Mouse (Mus musculus) heart, adult 8-10 months (tissue): ENCODE measurements around the gene Nt5e. TPM values are rescaled to one million over a fixed set of nuclear protein-coding genes. Genes with fewer than 3 reads are reported as not detected.

Experiments used
- DNase-seq: peaks from one replicate; pipeline ENCODE4 v3.0.0; 2022; ENCODE audit warnings: low spot score
- total RNA-seq, 4 experiments: library from RNA; stranded (reverse); gene quantifications; 2 replicates each; pipeline ENCODE4 v1.2.4; 2022

Gene Nt5e
- total RNA-seq, 4 experiments from 2014 or later, result 8.2 to 12.4 (median 10.8) TPM

DNA sequence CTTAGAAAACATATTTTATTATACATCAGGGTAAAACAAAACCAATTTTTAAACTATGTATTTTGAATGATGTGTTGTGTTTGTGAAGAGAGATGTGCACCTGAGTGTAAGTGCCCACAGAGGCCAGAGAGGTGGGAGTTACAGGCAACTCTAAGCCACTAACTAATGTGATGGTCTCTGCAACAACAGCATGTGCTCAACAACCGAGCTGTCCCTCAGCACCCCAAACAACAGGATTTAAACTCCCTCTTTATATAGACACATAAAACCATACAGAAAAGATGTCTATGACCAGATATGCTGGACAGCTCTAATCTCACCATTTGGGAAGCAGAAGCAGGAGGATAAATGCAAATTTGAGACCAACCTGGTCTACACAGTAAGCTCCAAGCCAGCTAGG lies 53.5 kb downstream of the Nt5e start:
- DNase-seq, result no peak

DNA sequence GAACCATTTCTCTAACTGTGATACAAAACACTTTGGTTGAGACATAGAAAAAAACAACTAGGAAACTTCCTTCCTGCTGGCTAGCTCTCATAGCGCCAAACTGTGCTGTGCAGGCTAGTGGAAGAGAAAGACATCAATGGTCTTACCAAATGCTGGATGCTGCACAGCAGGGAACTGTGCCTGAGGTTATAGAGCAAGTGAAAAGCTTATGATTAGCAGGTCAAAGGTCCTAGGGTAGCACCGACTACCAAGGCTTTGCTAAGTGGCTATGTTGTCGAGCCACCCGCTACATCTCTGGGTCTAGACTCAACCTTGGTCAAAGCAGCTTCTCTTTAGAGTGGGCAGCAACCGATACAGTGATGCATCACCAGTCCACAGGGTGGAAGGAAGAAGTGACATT lies 61.8 kb downstream of the Nt5e start:
- DNase-seq, result no peak

DNA sequence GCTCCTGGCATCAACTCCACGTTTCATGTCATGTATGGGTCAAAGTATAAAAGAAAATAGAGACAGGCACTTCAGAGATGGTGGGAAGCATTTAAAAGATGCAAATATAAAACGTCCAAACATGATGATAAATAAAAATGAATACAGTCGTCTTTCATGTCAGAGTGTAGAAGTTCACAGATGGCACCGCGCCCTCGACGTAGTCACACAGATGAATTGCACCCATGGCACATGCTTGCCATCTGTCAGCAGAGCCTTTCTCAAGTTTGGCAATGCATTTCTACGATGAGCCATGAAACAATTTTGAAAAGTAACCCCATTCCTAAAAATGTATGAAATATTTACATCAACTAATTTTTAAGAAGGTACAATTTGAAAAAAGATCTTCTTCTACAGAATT lies 67.9 kb downstream of the Nt5e start:
- DNase-seq, result no peak

DNA sequence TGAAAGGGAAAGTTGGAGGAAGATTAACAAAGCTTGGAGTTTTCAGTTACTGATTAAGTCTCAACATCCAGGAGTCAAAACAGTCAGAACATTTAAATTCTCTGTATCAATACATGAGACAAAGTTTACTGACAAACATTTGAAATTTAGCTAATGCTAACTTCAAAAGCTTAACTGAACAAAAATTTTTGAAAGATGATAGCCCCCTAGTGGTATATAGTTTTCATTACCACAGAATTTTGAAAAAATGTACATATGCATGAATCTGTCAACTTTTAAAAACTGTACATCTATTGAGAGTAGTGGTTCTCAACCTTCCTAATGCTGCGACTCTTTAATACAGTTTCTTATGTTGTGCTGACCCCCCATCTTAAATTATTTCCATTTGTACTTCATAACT lies 71.5 kb downstream of the Nt5e start:
- no peak for DNase-seq

DNA sequence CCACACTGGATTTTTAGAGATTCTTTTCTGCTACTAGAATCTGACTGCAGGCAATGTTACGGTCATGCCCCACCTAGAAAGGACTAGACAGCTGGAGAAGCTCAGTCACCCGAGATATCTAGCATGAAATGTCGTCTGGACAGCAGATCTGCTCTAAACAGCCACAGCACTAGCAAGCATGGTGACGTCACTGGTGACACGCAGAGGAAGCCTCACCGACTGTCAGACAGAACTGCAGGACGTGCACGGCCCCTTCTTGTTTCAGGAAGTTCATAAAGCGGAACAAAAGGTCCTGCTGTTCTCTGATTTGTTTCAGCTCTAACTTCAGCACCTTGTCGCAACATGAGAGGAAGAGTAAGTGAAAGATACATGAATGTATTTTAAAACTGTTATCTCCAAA lies 77.1 kb downstream of the Nt5e start:
- peak; percentile 34 for DNase-seq

- DNase-seq, result no peak
Measured at GRCm38 (mm10) chr9:88404515-88404914, 77.5 kb downstream of the Nt5e start.

GRCm38 (mm10) chr9:88409978-88410377 lies 83.0 kb downstream of the Nt5e start:
- DNase-seq, result no peak

DNA sequence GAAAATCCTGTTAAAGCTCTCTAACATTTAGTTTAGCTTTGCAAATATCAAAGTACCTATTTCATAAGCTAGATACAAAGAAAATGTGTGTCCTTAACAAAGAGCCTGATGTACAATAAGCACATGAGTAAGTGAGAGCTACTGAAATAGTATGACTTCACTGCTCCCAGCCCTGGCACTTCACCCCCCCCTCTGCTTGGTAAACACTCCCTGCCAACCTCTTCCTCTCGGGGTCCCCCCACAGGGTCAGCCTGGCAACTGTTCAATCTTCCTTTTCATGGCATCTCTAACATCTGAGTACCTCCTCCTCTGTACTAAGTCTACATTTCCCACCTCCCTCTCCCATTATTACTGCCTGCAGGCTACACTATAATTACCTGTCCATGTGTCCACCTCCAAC lies 89.8 kb downstream of the Nt5e start:
- DNase-seq, result no peak

Other genes starting within 250 kb of the Nt5e start
- gene Snx14, start 111.8 kb downstream of the Nt5e start, total RNA-seq, result 10 to 100 TPM; 20.4 to 25.8 (median 21.8) TPM
- 1 to 10 TPM in 1 of 4 experiments, under 1 TPM in 1, not detected in 2; 0.50 to 1.3 TPM for gene Gm20537, start 129.4 kb downstream of the Nt5e start, total RNA-seq
- gene Syncrip, start 155.4 kb downstream of the Nt5e start, total RNA-seq, result 10 to 100 TPM; 52.1 to 62.3 (median 56.1) TPM
- gene Zfp949, start 220.8 kb downstream of the Nt5e start, total RNA-seq, result 1 to 10 TPM; 5.4 to 8.6 (median 6.0) TPM